Mouse (Mus musculus) adrenal gland, postnatal 0 days (tissue): ENCODE data around the gene Gm4303. TPM values are rescaled to one million over a fixed set of nuclear protein-coding genes. Genes with fewer than 3 reads are reported as not detected.

Experiments used
- polyA plus RNA-seq: library from polyadenylated mRNA; unstranded; fragments of >200 nt; fragmentation: Nextera tagmentation; extraction: Ambion mirVana; gene quantifications from 2 replicates; pipeline ENCODE4 v1.2.1, GENCODE M21; 2015

Gm4303 gene
- not detected in 2 replicates for polyA plus RNA-seq

DNA sequence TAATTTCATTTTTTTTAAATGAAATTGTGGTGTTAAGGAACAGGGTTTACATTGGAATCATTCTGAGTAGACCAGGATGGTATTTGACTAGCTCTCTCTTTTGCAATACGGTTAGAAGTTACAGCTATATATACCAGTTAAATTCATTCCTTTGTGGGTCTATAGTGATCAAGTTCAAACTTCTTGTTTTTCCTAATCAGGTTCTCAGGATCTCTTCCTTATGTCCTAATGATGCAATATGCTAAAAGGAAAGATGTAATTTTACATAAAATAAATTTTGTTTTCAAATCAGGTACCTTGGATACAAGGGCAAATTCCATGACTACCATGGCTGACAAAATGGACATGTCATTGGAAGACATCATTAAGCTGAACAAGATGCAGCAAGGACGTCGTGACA lies at the start of gene Gm4303:
Gene Gm4303 (plus strand): TSS at position 301 of the 400 bp plus-strand sequence.

DNA sequence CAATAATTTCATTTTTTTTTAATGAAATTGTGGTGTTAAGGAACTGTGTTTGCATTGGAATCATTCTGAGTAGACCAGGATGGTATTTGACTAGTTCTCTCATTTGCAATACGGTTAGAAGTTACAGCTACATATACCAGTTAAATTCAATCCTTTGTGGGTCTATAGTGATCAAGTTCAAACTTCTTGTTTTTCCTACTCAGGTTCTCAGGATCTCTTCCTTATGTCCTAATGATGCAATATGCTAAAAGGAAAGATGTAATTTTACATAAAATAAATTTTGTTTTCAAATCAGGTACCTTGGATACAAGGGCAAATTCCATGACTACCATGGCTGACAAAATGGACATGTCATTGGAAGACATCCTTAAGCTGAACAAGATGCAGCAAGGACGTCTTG lies 10.4 kb upstream of the Gm4303 start, which contains the start of gene Gm4301:
Gene Gm4301 (plus strand): TSS at position 301 of the 400 bp plus-strand sequence.

GRCm38 (mm10) chr10:100340536-100340935 lies 5.2 kb upstream of the Gm4303 start, which contains the start of gene Gm4302:
TSS of gene Gm4302 (plus strand) at chr10:100340836.

GRCm38 (mm10) chr10:100350793-100351192 lies 5.0 kb downstream of the Gm4303 start, which contains the start of gene Gm4305:
TSS of gene Gm4305 (plus strand) at chr10:100351093.

GRCm38 (mm10) chr10:100361038-100361437 lies 15.3 kb downstream of the Gm4303 start, which contains the start of gene Gm4307:
TSS of gene Gm4307 (plus strand) at chr10:100361338.

DNA sequence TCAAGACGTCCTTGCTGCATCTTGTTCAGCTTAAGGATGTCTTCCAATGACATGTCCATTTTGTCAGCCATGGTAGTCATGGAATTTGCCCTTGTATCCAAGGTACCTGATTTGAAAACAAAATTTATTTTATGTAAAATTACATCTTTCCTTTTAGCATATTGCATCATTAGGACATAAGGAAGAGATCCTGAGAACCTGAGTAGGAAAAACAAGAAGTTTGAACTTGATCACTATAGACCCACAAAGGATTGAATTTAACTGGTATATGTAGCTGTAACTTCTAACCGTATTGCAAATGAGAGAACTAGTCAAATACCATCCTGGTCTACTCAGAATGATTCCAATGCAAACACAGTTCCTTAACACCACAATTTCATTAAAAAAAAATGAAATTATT lies 36.7 kb downstream of the Gm4303 start, which contains the start of gene Gm4312:
Gene Gm4312 (minus strand): TSS at position 101 of the 400 bp plus-strand sequence.

Other genes with a start within 250 kb of the Gm4303 start
- gene Gm4301, start 10.3 kb upstream of the Gm4303 start, polyA plus RNA-seq: not detected in 2 replicates
- gene Gm4302, start 5.1 kb upstream of the Gm4303 start, polyA plus RNA-seq: not detected in 2 replicates
- gene Gm4305, start 5.1 kb downstream of the Gm4303 start, polyA plus RNA-seq: not detected in 2 replicates
- gene Gm4307, start 15.4 kb downstream of the Gm4303 start, polyA plus RNA-seq: not detected in 2 replicates
- not detected in 2 replicates for gene Gm4312, start 36.6 kb downstream of the Gm4303 start, polyA plus RNA-seq
- 5.5 and 8.0 TPM in 2 replicates for gene Tmtc3, start 141.4 kb downstream of the Gm4303 start, polyA plus RNA-seq
- 3.5 and 4.3 TPM in 2 replicates for gene Cep290, start 141.6 kb downstream of the Gm4303 start, polyA plus RNA-seq
- gene 4930430F08Rik, start 244.5 kb downstream of the Gm4303 start, polyA plus RNA-seq: 14.4 and 14.5 TPM in 2 replicates
- gene 1700017N19Rik, start 244.5 kb downstream of the Gm4303 start, polyA plus RNA-seq: 0.14 TPM in 1 of 2 replicates, not detected in the other